In the genomic region with DNA sequence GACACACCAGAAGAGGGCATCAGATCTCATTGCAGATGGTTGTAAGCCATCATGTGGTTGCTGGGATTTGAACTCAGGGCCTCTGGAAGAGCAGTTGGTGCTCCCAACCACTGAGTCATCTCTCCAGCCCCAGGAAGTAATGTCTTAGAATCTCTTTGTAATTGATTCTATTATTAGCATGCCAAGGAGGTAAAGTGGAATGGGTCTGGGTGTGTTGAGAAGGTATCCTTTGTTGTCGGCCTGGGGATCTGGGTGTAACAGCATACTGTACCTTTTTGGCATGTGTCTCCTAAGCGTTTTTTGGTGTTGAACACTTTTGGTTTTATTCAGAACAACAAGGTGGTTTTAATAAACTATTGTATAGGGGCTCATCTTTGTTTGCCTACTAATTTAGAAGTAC, we compare ENCODE assay signal across 23 mouse cellular contexts.
"Had no signal": no experiment of that assay in that cellular context is flagged by ENCODE, and none has a peak within 500 bp of the region (broad histone marks: within the 10 kb centered on the region; RNA-seq: fewer than 3 reads in every experiment).

No protein-coding gene starts in this region.

- H3K27ac ChIP-seq: gastrocnemius, adult 2 months; heart, embryonic 10.5 days; hindbrain, embryonic 13.5 days; hindbrain, embryonic 15.5 days; hindbrain, postnatal 0 days; limb, embryonic 13.5 days; limb, embryonic 15.5 days; liver, embryonic 12.5 days; liver, embryonic 14.5 days had no signal

- H3K9ac ChIP-seq: heart, embryonic 12.5 days; hindbrain, embryonic 13.5 days; hindbrain, embryonic 15.5 days; limb, embryonic 13.5 days; limb, embryonic 15.5 days; liver, embryonic 12.5 days; liver, embryonic 14.5 days had no signal

- ATAC-seq: hindbrain, postnatal 0 days; intestine, embryonic 16.5 days; liver, embryonic 12.5 days had no signal

- H3K36me3 ChIP-seq: hindbrain, embryonic 13.5 days; hindbrain, embryonic 15.5 days; limb, embryonic 15.5 days; liver, embryonic 12.5 days had no signal

- H3K4me3 ChIP-seq: gastrocnemius, adult 2 months; heart, embryonic 10.5 days; heart, embryonic 12.5 days; hindbrain, embryonic 13.5 days; hindbrain, embryonic 15.5 days; limb, embryonic 13.5 days; limb, embryonic 15.5 days; liver, embryonic 12.5 days had no signal

- H3K4me2 ChIP-seq: heart, embryonic 12.5 days; hindbrain, embryonic 13.5 days; hindbrain, embryonic 15.5 days; limb, embryonic 13.5 days; limb, embryonic 15.5 days; liver, embryonic 12.5 days had no signal

- DNase-seq: gastrocnemius, adult 2 months; gastrocnemius, postnatal 10 days; gastrocnemius, postnatal 25 days; heart, adult 18-20 months; heart, postnatal 10 days; heart, postnatal 36 days; kidney, adult 11 months; kidney, adult 2 months; kidney, adult 9 months; kidney, postnatal 14 days; kidney, postnatal 36 days; layer of hippocampus, postnatal 36 days; left cerebral cortex, postnatal 4 days had no signal

- H3K9me3 ChIP-seq: heart, embryonic 10.5 days; heart, embryonic 12.5 days; hindbrain, embryonic 13.5 days; hindbrain, embryonic 15.5 days; limb, embryonic 13.5 days; limb, embryonic 15.5 days; liver, embryonic 12.5 days had no signal

- H3K27me3 ChIP-seq: heart, embryonic 12.5 days; hindbrain, embryonic 13.5 days; hindbrain, embryonic 15.5 days; limb, embryonic 13.5 days; limb, embryonic 15.5 days had no signal
